Mouse (Mus musculus): ENCODE results near the gene Txndc15.

- TF ChIP-seq CTCF (IDR thresholded peaks at IDR 0.05; ENCODE audit: extremely low read depth, insufficient read length, insufficient replicate concordance, low read depth, low read length) (no peak), POLR2A (IDR thresholded peaks at IDR 0.05; ENCODE audit: low read depth, low read length) (no peak)
Measured at GRCm38 (mm10) chr13:55682201-55682600, 32.2 kb upstream of the Txndc15 start.

Measured in small intestine, adult 2 months (tissue).